Mouse (Mus musculus) CH12.LX (cell line): ENCODE measurements around the gene Pck1.

Experiments used
- CHD2 ChIP-seq: IDR thresholded peaks from 2 replicates; pipeline ENCODE4 v1.6.1; 2011; ENCODE audit warnings: low read length, improper control_type of control experiment
- CTCF ChIP-seq, 2 experiments: IDR thresholded peaks in 1 of 2; conservative IDR thresholded peaks in 1 of 2; 2 replicates each; pipeline ENCODE4 v1.5.1; 2011 to 2012; ENCODE audit warnings: low read depth in 2 of 2, low read length in 2 of 2, improper control_type of control experiment in 1 of 2, inconsistent platforms in 1 of 2, mild to moderate bottlenecking in 1 of 2, moderate library complexity in 1 of 2
- EP300 ChIP-seq: IDR thresholded peaks from 2 replicates; pipeline ENCODE4 v1.6.1; 2011; ENCODE audit warnings: low read length, improper control_type of control experiment
- MAFK ChIP-seq: IDR thresholded peaks from 2 replicates; pipeline ENCODE4 v1.6.1; 2011; ENCODE audit warnings: low read length, improper control_type of control experiment; ENCODE audit not compliant: insufficient replicate concordance
- MAZ ChIP-seq: IDR thresholded peaks from 2 replicates; pipeline ENCODE4 v1.6.1; 2012; ENCODE audit warnings: low read depth, mild to moderate bottlenecking, inconsistent platforms, low read length, improper control_type of control experiment, moderate library complexity
- POLR2A ChIP-seq: IDR thresholded peaks from 2 replicates; pipeline ENCODE4 v1.6.1; 2011; ENCODE audit warnings: low read depth, mild to moderate bottlenecking, improper control_type of control experiment, low read length
- POLR2AphosphoS2 ChIP-seq: IDR thresholded peaks from 2 replicates; pipeline ENCODE4 v1.6.1; 2011; ENCODE audit warnings: low read depth, low read length, improper control_type of control experiment

GRCm38 (mm10) chr2:173143611-173144010 is 9.2 kb upstream of the Pck1 start:
- TF ChIP-seq CHD2 (no peak), MAFK (no peak), POLR2AphosphoS2 (no peak), MAZ (no peak), EP300 (no peak), CTCF (conservative IDR thresholded peaks at IDR 0.05 in 1 of 2, IDR thresholded peaks at IDR 0.05 in 1 of 2; ENCODE audit: low read depth in 2 of 2, low read length in 2 of 2) (no peak), POLR2A (no peak)
